Mouse (Mus musculus) ES-Bruce4 (cell line): Measurements from ENCODE around the gene Dcbld2.

Experiments used
- CTCF ChIP-seq: IDR thresholded peaks from one replicate; pipeline ENCODE4 v1.8.1; 2011; ENCODE audit warnings: low read depth, low read length
- POLR2A ChIP-seq: IDR thresholded peaks from one replicate; pipeline ENCODE4 v1.8.1; 2011; ENCODE audit warnings: low read length; ENCODE audit not compliant: insufficient read depth

- TF ChIP-seq POLR2A (no peak), CTCF (no peak)
These were observed 45.6 kb downstream of the Dcbld2 start for GRCm38 (mm10) chr16:58453820-58454219.
